Mouse (Mus musculus) cerebellum, postnatal 4 days (tissue): ENCODE results near the gene Lrrc66.

Source experiments
- DNase-seq, 2 experiments: peaks; one replicate each; pipeline ENCODE4 v3.0.0; 2022; ENCODE audit warnings: low spot score in 2 of 2, mixed read lengths in 1 of 2

Lrrc66 gene

GRCm38 (mm10) chr5:73632291-73632690 is at the start of gene Lrrc66:
Lrrc66 (minus strand) TSS chr5:73632526.
- DNase-seq = no peak

GRCm38 (mm10) chr5:73676626-73677025 is 44.3 kb upstream of the Lrrc66 start:
- no peak for DNase-seq

GRCm38 (mm10) chr5:73675604-73676003 is 43.3 kb upstream of the Lrrc66 start:
- DNase-seq = no peak

GRCm38 (mm10) chr5:73669386-73669785 is 37.1 kb upstream of the Lrrc66 start:
- DNase-seq = peak in 1 of 2 experiments; percentile 14

- no peak for DNase-seq
Measured at GRCm38 (mm10) chr5:73667877-73668276, 35.6 kb upstream of the Lrrc66 start.

- DNase-seq = no peak
Measured at GRCm38 (mm10) chr5:73666695-73667094, 34.4 kb upstream of the Lrrc66 start.

GRCm38 (mm10) chr5:73651855-73652201 is 19.5 kb upstream of the Lrrc66 start:
- no peak for DNase-seq

GRCm38 (mm10) chr5:73651061-73651854 is 18.9 kb upstream of the Lrrc66 start, which contains the start of gene Spata18:
Spata18 (plus strand) TSS chr5:73651379.
- peak in 1 of 2 experiments; percentile 20 for DNase-seq

- no peak for DNase-seq
Measured at GRCm38 (mm10) chr5:73650365-73650964, 18.1 kb upstream of the Lrrc66 start.

GRCm38 (mm10) chr5:73647261-73647900 is 15.1 kb upstream of the Lrrc66 start, which contains the start of gene Sgcb:
Sgcb (minus strand) TSS chr5:73647790.
- DNase-seq = peak; percentile 59 to 79

- peak in 1 of 2 experiments; percentile 47 for DNase-seq
Measured at GRCm38 (mm10) chr5:73642091-73642490, 9.8 kb upstream of the Lrrc66 start.

GRCm38 (mm10) chr5:73641058-73641457 is 8.7 kb upstream of the Lrrc66 start:
- no peak for DNase-seq

- DNase-seq = no peak
Measured at GRCm38 (mm10) chr5:73637337-73638107, 5.2 kb upstream of the Lrrc66 start.

- peak; percentile 82 to 87 for DNase-seq
Measured at GRCm38 (mm10) chr5:73633141-73633540, 815 bp upstream of the Lrrc66 start.

- DNase-seq = no peak
Measured at GRCm38 (mm10) chr5:73631001-73631558, 1.2 kb downstream of the Lrrc66 start.

GRCm38 (mm10) chr5:73630141-73630540 is 2.2 kb downstream of the Lrrc66 start:
- no peak for DNase-seq

GRCm38 (mm10) chr5:73627991-73628390 is 4.3 kb downstream of the Lrrc66 start:
- no peak for DNase-seq

- no peak for DNase-seq
Measured at GRCm38 (mm10) chr5:73627559-73627958, 4.8 kb downstream of the Lrrc66 start.

- no peak for DNase-seq
Measured at GRCm38 (mm10) chr5:73626842-73627241, 5.5 kb downstream of the Lrrc66 start.

- DNase-seq = no peak
Measured at GRCm38 (mm10) chr5:73625505-73625904, 6.8 kb downstream of the Lrrc66 start.

- DNase-seq = no peak
Measured at GRCm38 (mm10) chr5:73618969-73619368, 13.4 kb downstream of the Lrrc66 start.

- DNase-seq = no peak
Measured at GRCm38 (mm10) chr5:73615211-73615610, 17.1 kb downstream of the Lrrc66 start.
